Mouse (Mus musculus): ENCODE results near the gene Usp53. TPM values are rescaled to one million over a fixed set of nuclear protein-coding genes. Genes with fewer than 3 reads are reported as not detected.

Usp53 gene
- total and polyA plus RNA-seq, 3 experiments, result 0.03 to 0.08 TPM; not detected in 1

- Histone ChIP-seq H3K27ac (ENCODE audit: insufficient read depth, low read depth) (no peak overlapping the region), H3K79me2 (replicated peaks; ENCODE audit: control insufficient read depth, extremely low read depth, insufficient read depth, poor library complexity, severe bottlenecking) (no peaks in the 10 kb centered on the region), H3K27me3 (replicated peaks) (no peaks in the 10 kb centered on the region), H3K9me3 (replicated peaks; ENCODE audit: low read length) (no peaks in the 10 kb centered on the region), H3K36me3 (replicated peaks in 1 of 2; ENCODE audit: control insufficient read depth in 1 of 2, insufficient read depth in 1 of 2, low read length in 1 of 2) (no peaks in the 10 kb centered on the region), H3K4me1 (ENCODE audit: control insufficient read depth in 1 of 2, insufficient read depth in 2 of 2) (peaks cover 7 to 11% of the 10 kb centered on the region in 2 experiments), H3K4me2 (ENCODE audit: insufficient read depth, low read depth, poor library complexity, severe bottlenecking) (peak overlapping the region; percentile 89), H3K9ac (ENCODE audit: insufficient read depth, low read depth) (no peak overlapping the region), H3K4me3 (replicated peaks in 1 of 3; ENCODE audit: low read depth in 2 of 3, low read length in 2 of 3, poor library complexity in 1 of 3) (no peak overlapping the region)
- in situ Hi-C loops (cut with MboI; ENCODE audit: low pct_ligation_motif_present, low pct_unique_long_range_greater_than_20kb, low sequenced_read_pairs), result no loop called here
- peak; percentile 70 for DNase-seq (ENCODE audit: extremely low read depth)
- dilution Hi-C loops (cut with MboI; ENCODE audit: extremely low pct_ligation_motif_present, extremely low pct_unique_long_range_greater_than_20kb, low sequenced_read_pairs), result no loop called here
- TF ChIP-seq BHLHE40 (IDR thresholded peaks at IDR 0.05; ENCODE audit: low read depth, low read length), result peak; percentile 41
- peak; percentile 94 for TF ChIP-seq EP300 (IDR thresholded peaks at IDR 0.05; ENCODE audit: low read length)
- TF ChIP-seq MAX (IDR thresholded peaks at IDR 0.05; ENCODE audit: low read length), result peak; percentile 83
- no peak for TF ChIP-seq SIN3A (IDR thresholded peaks at IDR 0.05; ENCODE audit: low read length)
- TF ChIP-seq CHD1 (IDR thresholded peaks at IDR 0.05; ENCODE audit: low read depth, low read length), result no peak
- TF ChIP-seq ZNF384 (IDR thresholded peaks at IDR 0.05; ENCODE audit: low read depth, low read length), result 0 out of 2 replicates have a peak, but pooled peaks have one; percentile 40
- TF ChIP-seq MYC (IDR thresholded peaks at IDR 0.05; ENCODE audit: low read depth, low read length), result no peak
- no peak for TF ChIP-seq E2F4 (IDR thresholded peaks at IDR 0.05; ENCODE audit: insufficient replicate concordance, low read depth, low read length)
- TF ChIP-seq RCOR1 (conservative IDR thresholded peaks at IDR 0.05; ENCODE audit: low read depth, low read length), result 0 out of 2 replicates have a peak, but pooled peaks have one; percentile 26
- peak; percentile 75 for TF ChIP-seq ETS1 (conservative IDR thresholded peaks at IDR 0.05; ENCODE audit: low read depth, low read length)
- TF ChIP-seq ZMIZ1 (IDR thresholded peaks at IDR 0.05; ENCODE audit: low read depth, low read length), result no peak
- TF ChIP-seq NELFE (IDR thresholded peaks at IDR 0.05; ENCODE audit: low read depth, low read length), result no peak
- TF ChIP-seq ZC3H11A (IDR thresholded peaks at IDR 0.05; ENCODE audit: low read depth, low read length), result no peak
- no peak for TF ChIP-seq USF1 (IDR thresholded peaks at IDR 0.05; ENCODE audit: low read depth, low read length)
- peak; percentile 81 for TF ChIP-seq JUND (conservative IDR thresholded peaks at IDR 0.05; ENCODE audit: low read depth, low read length)
- TF ChIP-seq HCFC1 (IDR thresholded peaks at IDR 0.05; ENCODE audit: low read depth, low read length), result no peak
- no peak for TF ChIP-seq POLR2A (IDR thresholded peaks at IDR 0.05; ENCODE audit: low read depth, low read length)
- no peak for TF ChIP-seq RAD21 (IDR thresholded peaks at IDR 0.05; ENCODE audit: low read depth, low read length)
- TF ChIP-seq IRF4 (IDR thresholded peaks at IDR 0.05; ENCODE audit: low read depth, low read length), result peak; percentile 95
- no peak for TF ChIP-seq MAFK (IDR thresholded peaks at IDR 0.05; ENCODE audit: insufficient replicate concordance, low read length)
- TF ChIP-seq USF2 (conservative IDR thresholded peaks at IDR 0.05; ENCODE audit: low read depth, low read length), result no peak
- 0 out of 2 replicates have a peak, but pooled peaks have one; percentile 62 for TF ChIP-seq MEF2A (IDR thresholded peaks at IDR 0.05; ENCODE audit: borderline replicate concordance, low read depth, low read length)
- TF ChIP-seq JUN (IDR thresholded peaks at IDR 0.05; ENCODE audit: insufficient read depth, low read depth, low read length), result peak; percentile 87
- TF ChIP-seq TBP (conservative IDR thresholded peaks at IDR 0.05; ENCODE audit: low read depth, low read length), result 0 out of 2 replicates have a peak, but pooled peaks have one; percentile 45
These were observed 95.9 kb downstream of the Usp53 start for GRCm38 (mm10) chr3:122888371-122888819.
